Mouse (Mus musculus): ENCODE results near the gene Syn1.

Gene Syn1

DNA sequence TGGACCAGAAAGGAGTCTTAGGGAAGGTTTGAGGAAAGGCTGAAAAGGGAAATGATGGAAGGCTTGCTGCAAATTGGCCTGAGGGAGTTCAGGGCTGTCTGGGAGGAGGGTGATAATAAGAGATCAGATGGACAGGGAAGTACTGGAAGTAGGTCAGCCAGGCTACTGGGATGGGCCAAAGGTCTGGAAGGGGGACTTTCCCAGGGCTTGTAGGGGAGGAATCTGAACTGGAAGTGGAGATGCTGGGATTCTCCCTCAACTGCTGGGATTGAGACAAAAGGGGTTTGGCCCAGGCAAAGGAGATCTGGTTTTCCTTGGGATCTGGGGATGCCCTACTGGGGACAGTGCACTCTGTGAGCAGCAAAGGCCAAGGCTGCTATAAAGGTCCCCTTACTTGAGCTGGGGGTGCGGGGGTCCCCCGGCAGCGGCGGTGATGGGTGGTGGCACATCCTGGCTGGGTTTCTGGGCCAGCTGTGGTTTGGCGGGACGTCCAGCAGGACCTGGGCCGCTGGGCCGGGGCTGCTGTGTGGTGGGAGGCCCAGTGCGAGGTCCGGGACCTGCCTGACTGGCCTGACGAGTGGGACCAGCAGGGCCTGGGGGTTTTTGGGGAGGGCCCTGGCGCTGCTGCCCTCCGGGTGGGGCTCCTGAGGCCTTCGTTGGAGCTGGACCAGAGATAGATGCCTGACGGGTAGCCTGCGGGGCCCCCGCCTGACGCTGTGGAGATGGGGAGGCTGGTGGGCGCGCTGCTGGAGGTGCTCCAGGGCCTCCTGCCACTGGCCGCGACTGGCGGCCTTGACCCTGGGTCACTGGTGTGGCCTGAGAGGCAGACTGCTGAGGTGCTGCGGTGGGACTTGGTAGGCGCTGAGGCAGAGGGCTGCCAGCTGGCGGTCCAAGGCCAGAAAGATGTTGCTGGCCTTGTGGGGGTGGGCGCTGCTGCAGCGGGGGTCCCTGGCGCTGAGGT is 58.4 kb downstream of the Syn1 start:
- no peak for DNase-seq (ENCODE audit: low spot score)

GRCm38 (mm10) chrX:20861453-20862104 is 59.2 kb downstream of the Syn1 start:
- no peak for DNase-seq (ENCODE audit: low spot score)

DNA sequence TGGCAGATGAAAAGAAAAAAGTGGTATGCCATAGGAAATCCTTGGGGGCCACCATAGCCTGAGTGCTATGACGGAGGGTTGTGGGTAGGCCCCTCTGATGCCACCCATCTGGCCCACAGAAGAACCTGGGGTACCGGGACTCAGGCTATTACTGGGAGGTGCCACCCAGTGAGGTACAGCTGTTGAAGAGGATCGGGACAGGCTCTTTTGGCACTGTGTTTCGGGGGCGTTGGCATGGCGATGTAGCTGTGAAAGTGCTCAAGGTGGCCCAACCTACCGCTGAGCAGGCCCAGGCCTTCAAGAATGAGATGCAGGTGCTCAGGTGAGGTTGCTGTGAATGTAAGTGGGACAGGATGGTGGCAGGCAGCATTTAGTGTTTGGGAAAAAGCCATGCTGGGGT is 67.0 kb downstream of the Syn1 start:
- no peak for DNase-seq (ENCODE audit: low spot score)

- DNase-seq (ENCODE audit: low spot score) = peak; percentile 90
These were observed 72.4 kb downstream of the Syn1 start for GRCm38 (mm10) chrX:20848256-20848984.

DNA sequence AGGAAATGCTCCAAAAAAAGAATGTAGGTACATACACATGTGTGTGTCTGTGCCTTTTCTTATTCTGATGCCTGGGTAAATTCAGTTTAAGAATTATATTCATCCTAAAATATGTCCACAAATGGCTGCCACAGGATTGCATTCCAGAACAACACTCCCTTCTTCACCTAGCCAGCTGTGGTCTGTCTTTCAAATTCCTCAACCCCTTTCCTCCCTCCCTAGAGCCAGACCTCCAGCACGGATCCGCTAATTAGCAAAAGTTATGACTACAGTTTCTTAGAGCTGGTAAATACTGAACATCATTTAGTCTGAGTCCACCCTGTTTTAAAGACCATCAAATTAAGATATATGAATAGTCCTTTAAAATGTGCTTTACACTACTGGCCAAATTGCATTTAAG is 73.0 kb downstream of the Syn1 start:
- DNase-seq (ENCODE audit: low spot score) = no peak

- DNase-seq (ENCODE audit: low spot score) = no peak
These were observed 73.6 kb downstream of the Syn1 start for GRCm38 (mm10) chrX:20847232-20847631.

- DNase-seq (ENCODE audit: low spot score) = no peak
These were observed 91.9 kb downstream of the Syn1 start for GRCm38 (mm10) chrX:20828934-20829333.

DNA sequence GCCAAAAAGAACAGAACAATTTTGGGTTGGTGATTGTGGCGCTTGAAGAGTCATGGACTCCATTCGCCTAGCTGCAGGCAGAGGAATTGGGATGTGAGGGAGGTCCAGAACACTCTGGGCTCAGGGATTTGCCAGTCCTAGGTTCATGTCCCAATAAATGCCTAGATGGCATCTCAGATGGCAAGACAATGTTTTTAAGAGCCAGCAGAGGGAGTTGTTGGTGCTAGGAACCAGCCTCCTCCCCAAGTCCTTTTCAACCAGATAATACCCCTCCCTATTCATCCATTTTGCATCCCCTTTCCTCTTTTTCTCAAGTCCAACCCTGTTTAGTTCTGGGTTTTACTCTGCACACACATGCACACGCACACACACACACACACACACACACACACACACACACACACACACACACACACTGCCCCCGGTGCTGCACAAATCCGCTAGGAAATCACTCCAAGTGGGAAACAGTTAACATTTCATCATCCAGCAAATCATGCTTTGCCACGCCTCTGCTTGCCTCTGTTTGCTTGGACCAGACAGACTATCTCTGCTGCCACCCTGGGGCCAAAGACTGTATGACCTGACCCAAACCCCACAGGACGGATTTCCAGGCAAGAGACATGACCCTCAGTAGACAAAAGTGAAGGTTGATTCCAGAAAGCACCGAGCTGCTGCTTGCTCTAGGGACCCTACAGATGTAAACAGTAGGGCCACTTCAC is 100.9 kb downstream of the Syn1 start:
- DNase-seq (ENCODE audit: low spot score) = no peak

GRCm38 (mm10) chrX:20819204-20819628 is 101.6 kb downstream of the Syn1 start:
- DNase-seq (ENCODE audit: low spot score) = peak; percentile 64

- no peak for DNase-seq (ENCODE audit: low spot score)
These were observed 103.8 kb downstream of the Syn1 start for GRCm38 (mm10) chrX:20816974-20817373.

All from c-Kit-positive CD71-positive TER-119-positive erythroid progenitor cells, embryonic 14.5 days (primary cell).